Mouse (Mus musculus) midbrain, embryonic 10.5 days (tissue): ENCODE results near the gene Bcar3. TPM values are rescaled to one million over a fixed set of nuclear protein-coding genes. Genes with fewer than 3 reads are reported as not detected.
A peak's percentile ranks its signal among the peaks of the same experiment; 100 is the strongest.
"Not testable (repeated sequence)": the region's sequence is repeated elsewhere in the genome, so short reads cannot be mapped to it uniquely, and the experiment has no call there.

ENCODE experiments used
- DNase-seq: peaks from one replicate; pipeline ENCODE4 v3.0.0-alpha.2; 2017; ENCODE audit warnings: low spot score
- H3K27ac ChIP-seq: fragments of 300-500 bp; sonication (generic); replicated peaks from 2 replicates; pipeline ENCODE4 v1.5.1; 2016; ENCODE audit warnings: mild to moderate bottlenecking
- H3K27me3 ChIP-seq: fragments of 300-500 bp; sonication (generic); 2 replicates; pipeline ENCODE4 v1.6.1; 2016; ENCODE audit warnings: low read depth, mild to moderate bottlenecking; ENCODE audit not compliant: poor library complexity, severe bottlenecking
- H3K36me3 ChIP-seq: fragments of 300-500 bp; sonication (generic); 2 replicates; pipeline ENCODE4 v1.6.1; 2016; ENCODE audit warnings: mild to moderate bottlenecking, moderate library complexity
- H3K4me1 ChIP-seq: fragments of 300-500 bp; sonication (generic); 2 replicates; pipeline ENCODE4 v1.6.1; 2016
- H3K4me3 ChIP-seq: fragments of 300-500 bp; sonication (generic); 2 replicates; pipeline ENCODE4 v1.5.1; 2016; ENCODE audit warnings: mild to moderate bottlenecking, moderate library complexity
- H3K9me3 ChIP-seq: fragments of 300-500 bp; sonication (generic); replicated peaks from 2 replicates; pipeline ENCODE4 v1.6.1; 2016; ENCODE audit warnings: mild to moderate bottlenecking
- whole genome bisulfite sequencing: fragments of 180-500 bp; shearing (Covaris S2); methylation state at CpG from one replicate; pipeline ENCODE4 v1.1.7; 2016; 5-methylcytosine and 5-hydroxymethylcytosine counted together
- polyA plus RNA-seq: library from polyadenylated mRNA; unstranded; fragments of >200 nt; fragmentation: Nextera tagmentation; extraction: Ambion mirVana; gene quantifications from 2 replicates; pipeline ENCODE4 v1.2.1, GENCODE M21; 2016

The Bcar3 gene
- polyA plus RNA-seq, 1 experiment from 2014 or later, result 21.8 TPM

- no peaks in the 10 kb centered on the region for H3K9me3 ChIP-seq
- no peak for DNase-seq
- H3K27ac ChIP-seq, result peak overlapping the region; percentile 91
- no peaks in the 10 kb centered on the region for H3K36me3 ChIP-seq
- 44% methylated on average over 8 of the region's 8 CpGs for WGBS
- H3K4me3 ChIP-seq, result peak overlapping the region; percentile 14
- peaks cover 42% of the 10 kb centered on the region for H3K4me1 ChIP-seq
- H3K27me3 ChIP-seq, result no peaks in the 10 kb centered on the region
Measured at GRCm38 (mm10) chr3:122376841-122377464, 83.0 kb downstream of the Bcar3 start.

- 77% methylated on average over 6 of the region's 6 CpGs for WGBS
- Histone ChIP-seq H3K27me3 (no peaks in the 10 kb centered on the region), H3K36me3 (no peaks in the 10 kb centered on the region), H3K9me3 (no peaks in the 10 kb centered on the region), H3K27ac (peak overlapping the region; percentile 42), H3K4me3 (no peak overlapping the region), H3K4me1 (peaks cover 42% of the 10 kb centered on the region)
- DNase-seq, result no peak
Measured at GRCm38 (mm10) chr3:122378634-122379033, 84.7 kb downstream of the Bcar3 start.

- WGBS, result 91% methylated on average over 5 of the region's 5 CpGs
- Histone ChIP-seq H3K4me3 (no peak overlapping the region), H3K27ac (no peak overlapping the region), H3K27me3 (no peaks in the 10 kb centered on the region), H3K36me3 (no peaks in the 10 kb centered on the region), H3K9me3 (no peaks in the 10 kb centered on the region), H3K4me1 (peaks cover 31% of the 10 kb centered on the region)
- DNase-seq, result no peak
Measured at GRCm38 (mm10) chr3:122380776-122381175, 86.8 kb downstream of the Bcar3 start.

GRCm38 (mm10) chr3:122381591-122381990 is 87.7 kb downstream of the Bcar3 start:
- DNase-seq, result no peak
- Histone ChIP-seq H3K27me3 (no peaks in the 10 kb centered on the region), H3K4me3 (no peak overlapping the region), H3K9me3 (no peaks in the 10 kb centered on the region), H3K27ac (no peak overlapping the region), H3K4me1 (peaks cover 23% of the 10 kb centered on the region), H3K36me3 (no peaks in the 10 kb centered on the region)
- WGBS, result 93% methylated on average over 3 of the region's 3 CpGs

- Histone ChIP-seq H3K4me3 (no peak overlapping the region), H3K36me3 (no peaks in the 10 kb centered on the region), H3K27ac (no peak overlapping the region), H3K27me3 (no peaks in the 10 kb centered on the region), H3K9me3 (no peaks in the 10 kb centered on the region), H3K4me1 (no peaks in the 10 kb centered on the region)
- 88% methylated on average over 5 of the region's 5 CpGs for WGBS
- no peak for DNase-seq
Measured at GRCm38 (mm10) chr3:122386444-122386843, 92.5 kb downstream of the Bcar3 start.

- Histone ChIP-seq H3K27ac (no peak overlapping the region), H3K4me1 (no peaks in the 10 kb centered on the region), H3K27me3 (no peaks in the 10 kb centered on the region), H3K36me3 (no peaks in the 10 kb centered on the region), H3K4me3 (no peak overlapping the region), H3K9me3 (no peaks in the 10 kb centered on the region)
- 87% methylated on average over 3 of the region's 3 CpGs for WGBS
- DNase-seq, result no peak
Measured at GRCm38 (mm10) chr3:122387771-122388170, 93.8 kb downstream of the Bcar3 start.

- WGBS, result 91% methylated on average over 5 of the region's 5 CpGs
- H3K36me3 ChIP-seq, result no peaks in the 10 kb centered on the region
- H3K9me3 ChIP-seq, result no peaks in the 10 kb centered on the region
Measured at GRCm38 (mm10) chr3:122389972-122390371, 96.0 kb downstream of the Bcar3 start.

GRCm38 (mm10) chr3:122391098-122391497 is 97.2 kb downstream of the Bcar3 start:
- H3K4me3 ChIP-seq, result no peak overlapping the region
- no peaks in the 10 kb centered on the region for H3K9me3 ChIP-seq
- H3K27ac ChIP-seq, result no peak overlapping the region
- WGBS, result 87% methylated on average over 2 of the region's 2 CpGs
- H3K36me3 ChIP-seq, result no peaks in the 10 kb centered on the region
- H3K27me3 ChIP-seq, result no peaks in the 10 kb centered on the region
- H3K4me1 ChIP-seq, result no peaks in the 10 kb centered on the region
- no peak for DNase-seq

More at GRCm38 (mm10) chr3:122389972-122390371, 96.0 kb downstream of the Bcar3 start:
- H3K4me1 ChIP-seq, result no peaks in the 10 kb centered on the region
- DNase-seq, result no peak
- H3K27me3 ChIP-seq, result no peaks in the 10 kb centered on the region
- no peak overlapping the region for H3K27ac ChIP-seq
- H3K4me3 ChIP-seq, result no peak overlapping the region

GRCm38 (mm10) chr3:122391816-122392215 is 97.9 kb downstream of the Bcar3 start:
- Histone ChIP-seq H3K36me3 (no peaks in the 10 kb centered on the region), H3K27me3 (no peaks in the 10 kb centered on the region), H3K9me3 (no peaks in the 10 kb centered on the region), H3K4me1 (no peaks in the 10 kb centered on the region), H3K27ac (no peak overlapping the region), H3K4me3 (no peak overlapping the region)
- no peak for DNase-seq
- WGBS, result 73% methylated on average over 12 of the region's 12 CpGs

GRCm38 (mm10) chr3:122393411-122393810 is 99.5 kb downstream of the Bcar3 start:
- not testable (repeated sequence) for H3K27me3 ChIP-seq, H3K4me1 ChIP-seq, H3K4me3 ChIP-seq, DNase-seq, H3K36me3 ChIP-seq, H3K27ac ChIP-seq, H3K9me3 ChIP-seq
- WGBS, result 64% methylated on average over 4 of the region's 4 CpGs

GRCm38 (mm10) chr3:122393836-122394374 is 100.0 kb downstream of the Bcar3 start:
- Histone ChIP-seq H3K27me3 (no peaks in the 10 kb centered on the region), H3K9me3 (no peaks in the 10 kb centered on the region), H3K4me1 (no peaks in the 10 kb centered on the region), H3K36me3 (no peaks in the 10 kb centered on the region), H3K4me3 (no peak overlapping the region), H3K27ac (no peak overlapping the region)
- 91% methylated on average over 12 of the region's 12 CpGs for WGBS
- DNase-seq, result no peak

- no peak for DNase-seq
- Histone ChIP-seq H3K27me3 (no peaks in the 10 kb centered on the region), H3K4me3 (no peak overlapping the region), H3K36me3 (no peaks in the 10 kb centered on the region), H3K27ac (0 out of 2 replicates have a peak overlapping the region, but pooled peaks have one; percentile 10), H3K4me1 (no peaks in the 10 kb centered on the region), H3K9me3 (no peaks in the 10 kb centered on the region)
- 94% methylated on average over 4 of the region's 4 CpGs for WGBS
Measured at GRCm38 (mm10) chr3:122396957-122397356, 103.0 kb downstream of the Bcar3 start.

GRCm38 (mm10) chr3:122397401-122397800 is 103.5 kb downstream of the Bcar3 start:
- H3K27ac ChIP-seq, result no peak overlapping the region
- 81% methylated on average over 7 of the region's 7 CpGs for WGBS
- no peak overlapping the region for H3K4me3 ChIP-seq
- H3K9me3 ChIP-seq, result no peaks in the 10 kb centered on the region
- H3K4me1 ChIP-seq, result 0 out of 2 replicates have a peak, but pooled peaks cover 3% of the 10 kb centered on the region
- no peaks in the 10 kb centered on the region for H3K36me3 ChIP-seq
- no peaks in the 10 kb centered on the region for H3K27me3 ChIP-seq
- no peak for DNase-seq
